Mouse (Mus musculus) heart, postnatal 4 days (tissue): ENCODE results near the gene Bahd1. TPM values are rescaled to one million over a fixed set of nuclear protein-coding genes. Genes with fewer than 3 reads are reported as not detected.

Experiments used
- DNase-seq: peaks from one replicate; pipeline ENCODE4 v3.0.0; 2021
- total RNA-seq, 2 experiments: library from RNA; stranded (reverse); gene quantifications; 2 replicates each; pipeline ENCODE4 v1.2.3; 2021

Bahd1 gene
- 10 to 100 TPM in 1 of 2 experiments, 1 to 10 TPM in 1; 9.6 to 10.3 TPM for total RNA-seq

GRCm38 (mm10) chr2:118899981-118900825 lies at the start of gene Bahd1:
Gene Bahd1 (plus strand): TSS chr2:118900377.
- peak; percentile 36 for DNase-seq

GRCm38 (mm10) chr2:118851756-118852155 lies 48.4 kb upstream of the Bahd1 start:
- DNase-seq, result no peak

GRCm38 (mm10) chr2:118861454-118862339 lies 38.5 kb upstream of the Bahd1 start, which contains the start of gene Ivd:
Gene Ivd (plus strand): TSS chr2:118861954.
- DNase-seq, result peak; percentile 90

GRCm38 (mm10) chr2:118862340-118862675 lies 37.9 kb upstream of the Bahd1 start:
- DNase-seq, result no peak

- no peak for DNase-seq
Measured at GRCm38 (mm10) chr2:118870601-118871000, 29.6 kb upstream of the Bahd1 start.

- DNase-seq, result no peak
Measured at GRCm38 (mm10) chr2:118871032-118871431, 29.1 kb upstream of the Bahd1 start.

GRCm38 (mm10) chr2:118873018-118873417 lies 27.2 kb upstream of the Bahd1 start:
- DNase-seq, result no peak

GRCm38 (mm10) chr2:118873890-118874430 lies 26.2 kb upstream of the Bahd1 start:
- no peak for DNase-seq

GRCm38 (mm10) chr2:118875316-118875715 lies 24.9 kb upstream of the Bahd1 start:
- DNase-seq, result no peak

GRCm38 (mm10) chr2:118876453-118876852 lies 23.7 kb upstream of the Bahd1 start:
- no peak for DNase-seq

- DNase-seq, result peak; percentile 35
Measured at GRCm38 (mm10) chr2:118881019-118881418, 19.2 kb upstream of the Bahd1 start.

- DNase-seq, result no peak
Measured at GRCm38 (mm10) chr2:118881956-118882355, 18.2 kb upstream of the Bahd1 start.

- peak; percentile 93 for DNase-seq
Measured at GRCm38 (mm10) chr2:118882840-118883679, 17.1 kb upstream of the Bahd1 start.

GRCm38 (mm10) chr2:118887440-118887839 lies 12.7 kb upstream of the Bahd1 start:
- DNase-seq, result no peak

- DNase-seq, result peak; percentile 53
Measured at GRCm38 (mm10) chr2:118887845-118888548, 12.2 kb upstream of the Bahd1 start.

- DNase-seq, result no peak
Measured at GRCm38 (mm10) chr2:118891173-118891572, 9.0 kb upstream of the Bahd1 start.

- DNase-seq, result peak; percentile 37
Measured at GRCm38 (mm10) chr2:118895990-118896913, 3.9 kb upstream of the Bahd1 start.

- no peak for DNase-seq
Measured at GRCm38 (mm10) chr2:118896914-118897291, 3.3 kb upstream of the Bahd1 start.

GRCm38 (mm10) chr2:118897392-118897791 lies 2.8 kb upstream of the Bahd1 start:
- no peak for DNase-seq

- no peak for DNase-seq
Measured at GRCm38 (mm10) chr2:118897808-118898207, 2.4 kb upstream of the Bahd1 start.
